Mouse (Mus musculus): ENCODE measurements around the gene 2310022B05Rik. TPM values are rescaled to one million over a fixed set of nuclear protein-coding genes. Genes with fewer than 3 reads are reported as not detected.

Gene 2310022B05Rik
- total and polyA plus RNA-seq, 3 experiments, result 54.4 to 64.3 (median 61.8) TPM

DNA sequence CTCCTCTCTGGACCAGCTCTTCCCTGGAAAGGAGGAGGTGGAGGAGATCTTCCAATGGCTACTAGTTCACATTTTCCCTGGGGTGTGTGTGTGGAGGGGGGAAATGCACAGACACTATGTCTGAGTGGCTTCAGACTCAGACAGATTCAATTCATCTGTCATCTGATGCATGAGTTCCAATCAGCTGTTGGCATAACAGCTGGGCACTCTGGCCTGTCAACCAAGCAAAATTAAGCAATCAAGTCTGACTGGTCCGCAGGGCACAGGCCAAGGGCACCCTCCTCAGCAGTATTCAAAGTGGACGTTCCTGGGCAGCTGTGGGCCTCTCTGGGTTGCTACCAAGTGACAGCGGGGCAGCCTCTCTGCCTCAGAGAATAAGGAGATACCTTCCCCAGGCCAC is 5.6 kb upstream of the 2310022B05Rik start:
- no peak overlapping the region for H3K4me3 ChIP-seq
- WGBS, result 76% methylated on average over 3 of the region's 3 CpGs
- no peaks in the 10 kb centered on the region for H3K79me2 ChIP-seq (replicated peaks; ENCODE audit: control insufficient read depth, insufficient read depth, low read length)
- TF ChIP-seq EP300 (IDR thresholded peaks at IDR 0.05; ENCODE audit: insufficient read depth, low read depth, low read length) (no peak), POLR2A (IDR thresholded peaks at IDR 0.05; ENCODE audit: insufficient read depth, low read depth, low read length) (no peak), CTCF (IDR thresholded peaks at IDR 0.05) (no peak)
- H3K27ac ChIP-seq, result no peak overlapping the region
- H3K9ac ChIP-seq (ENCODE audit: low read depth, low read length), result no peak overlapping the region
- no peaks in the 10 kb centered on the region for H3K36me3 ChIP-seq (ENCODE audit: control insufficient read depth, insufficient read depth, low read length)
- no peaks in the 10 kb centered on the region for H3K4me1 ChIP-seq (ENCODE audit: control insufficient read depth, insufficient read depth, low read length)
- no peaks in the 10 kb centered on the region for H3K27me3 ChIP-seq (ENCODE audit: control insufficient read depth, insufficient read depth, low read length)
- DNase-seq, result no peak
- intact Hi-C loops (cut with DNase I), result no loop called here

DNA sequence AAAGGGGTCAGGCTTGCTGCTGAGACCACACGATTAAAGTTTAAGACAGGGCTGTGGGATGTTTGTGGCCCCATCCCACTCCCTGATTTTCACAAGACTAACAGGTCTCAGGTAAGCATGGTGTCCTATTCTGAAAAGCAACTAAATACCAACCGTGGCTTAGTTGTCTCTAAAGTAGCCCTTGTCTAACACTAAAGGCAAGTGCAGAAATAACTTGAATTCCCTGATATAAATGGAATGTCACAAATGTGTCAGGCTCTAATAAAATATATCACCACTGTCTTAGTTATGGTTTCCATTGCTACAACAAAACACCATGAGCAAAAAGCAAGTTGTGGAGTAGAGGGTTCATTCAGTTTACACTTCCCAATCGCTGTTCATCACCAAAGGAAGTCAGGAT is 1.2 kb upstream of the 2310022B05Rik start:
- Histone ChIP-seq H3K27ac (no peak overlapping the region), H3K36me3 (ENCODE audit: control insufficient read depth, insufficient read depth, low read length) (peaks cover 8% of the 10 kb centered on the region), H3K79me2 (replicated peaks; ENCODE audit: control insufficient read depth, insufficient read depth, low read length) (no peaks in the 10 kb centered on the region), H3K4me1 (ENCODE audit: control insufficient read depth, insufficient read depth, low read length) (peaks cover 9% of the 10 kb centered on the region), H3K9ac (ENCODE audit: low read depth, low read length) (no peak overlapping the region), H3K4me3 (no peak overlapping the region), H3K27me3 (ENCODE audit: control insufficient read depth, insufficient read depth, low read length) (no peaks in the 10 kb centered on the region)
- DNase-seq, result no peak
- 39% methylated on average over 3 of the region's 3 CpGs for WGBS
- intact Hi-C loops (cut with DNase I), result no loop called here
- TF ChIP-seq POLR2A (IDR thresholded peaks at IDR 0.05; ENCODE audit: insufficient read depth, low read depth, low read length) (no peak), CTCF (IDR thresholded peaks at IDR 0.05) (no peak), EP300 (IDR thresholded peaks at IDR 0.05; ENCODE audit: insufficient read depth, low read depth, low read length) (no peak)

- DNase-seq, result no peak
- Histone ChIP-seq H3K36me3 (ENCODE audit: control insufficient read depth, insufficient read depth, low read length) (peaks cover 10% of the 10 kb centered on the region), H3K4me1 (ENCODE audit: control insufficient read depth, insufficient read depth, low read length) (peaks cover 9% of the 10 kb centered on the region), H3K27ac (peak overlapping the region; percentile 89), H3K4me3 (no peak overlapping the region), H3K79me2 (replicated peaks; ENCODE audit: control insufficient read depth, insufficient read depth, low read length) (no peaks in the 10 kb centered on the region), H3K9ac (ENCODE audit: low read depth, low read length) (no peak overlapping the region), H3K27me3 (ENCODE audit: control insufficient read depth, insufficient read depth, low read length) (no peaks in the 10 kb centered on the region)
- 67% methylated on average over 4 of the region's 4 CpGs for WGBS
- intact Hi-C loops (cut with DNase I), result no loop called here
- TF ChIP-seq POLR2A (IDR thresholded peaks at IDR 0.05; ENCODE audit: insufficient read depth, low read depth, low read length), result no peak
- no peak for TF ChIP-seq CTCF (IDR thresholded peaks at IDR 0.05)
- TF ChIP-seq EP300 (IDR thresholded peaks at IDR 0.05; ENCODE audit: insufficient read depth, low read depth, low read length), result no peak
These were observed 683 bp upstream of the 2310022B05Rik start for GRCm38 (mm10) chr8:124663874-124664230.

- no peaks in the 10 kb centered on the region for H3K79me2 ChIP-seq (replicated peaks; ENCODE audit: control insufficient read depth, insufficient read depth, low read length)
- H3K27ac ChIP-seq, result peak overlapping the region; percentile 89
- intact Hi-C loops (cut with DNase I), result no loop called here
- WGBS, result under 1% methylated on average over 42 of the region's 49 CpGs
- H3K36me3 ChIP-seq (ENCODE audit: control insufficient read depth, insufficient read depth, low read length), result peaks cover 10% of the 10 kb centered on the region
- DNase-seq, result peak in 1 of 2 experiments; percentile 40
- H3K4me1 ChIP-seq (ENCODE audit: control insufficient read depth, insufficient read depth, low read length), result peaks cover 13% of the 10 kb centered on the region
- TF ChIP-seq EP300 (IDR thresholded peaks at IDR 0.05; ENCODE audit: insufficient read depth, low read depth, low read length), result no peak
- no peak; the same call in 1 of the 2 replicates for TF ChIP-seq POLR2A (IDR thresholded peaks at IDR 0.05; ENCODE audit: insufficient read depth, low read depth, low read length)
- no peak for TF ChIP-seq CTCF (IDR thresholded peaks at IDR 0.05)
- peak overlapping the region; percentile 94 for H3K9ac ChIP-seq (ENCODE audit: low read depth, low read length)
- H3K27me3 ChIP-seq (ENCODE audit: control insufficient read depth, insufficient read depth, low read length), result no peaks in the 10 kb centered on the region
- H3K4me3 ChIP-seq, result peak overlapping the region; percentile 66
These were observed 590 bp downstream of the 2310022B05Rik start for GRCm38 (mm10) chr8:124662446-124663111.

DNA sequence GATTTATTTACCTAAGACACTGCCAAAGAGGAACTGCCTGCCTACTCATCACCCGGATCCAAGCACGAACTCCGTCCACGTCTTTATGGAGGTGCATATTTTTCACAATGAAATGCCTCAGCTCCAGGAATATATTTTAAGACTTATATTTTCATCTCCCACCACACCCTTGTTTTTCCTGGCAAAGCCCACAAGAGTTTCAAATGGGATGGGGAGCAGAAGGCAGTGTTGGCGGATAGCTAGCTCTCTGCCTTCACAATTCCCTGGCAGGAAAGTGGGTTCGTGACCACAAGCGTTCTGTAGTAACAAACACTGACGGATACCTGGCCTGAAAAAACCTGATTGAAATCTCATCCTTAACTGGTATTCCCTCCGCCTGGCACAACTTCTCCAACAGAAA is 1.4 kb downstream of the 2310022B05Rik start:
- Histone ChIP-seq H3K27ac (peak overlapping the region; percentile 89), H3K27me3 (ENCODE audit: control insufficient read depth, insufficient read depth, low read length) (no peaks in the 10 kb centered on the region), H3K36me3 (ENCODE audit: control insufficient read depth, insufficient read depth, low read length) (peaks cover 10% of the 10 kb centered on the region), H3K9ac (ENCODE audit: low read depth, low read length) (peak overlapping the region; percentile 94), H3K4me3 (peak overlapping the region; percentile 66), H3K4me1 (ENCODE audit: control insufficient read depth, insufficient read depth, low read length) (peaks cover 15% of the 10 kb centered on the region), H3K79me2 (replicated peaks; ENCODE audit: control insufficient read depth, insufficient read depth, low read length) (no peaks in the 10 kb centered on the region)
- 5% methylated on average over 9 of the region's 9 CpGs for WGBS
- TF ChIP-seq EP300 (IDR thresholded peaks at IDR 0.05; ENCODE audit: insufficient read depth, low read depth, low read length) (no peak), POLR2A (IDR thresholded peaks at IDR 0.05; ENCODE audit: insufficient read depth, low read depth, low read length) (no peak), CTCF (IDR thresholded peaks at IDR 0.05) (no peak)
- intact Hi-C loops (cut with DNase I), result no loop called here
- peak; percentile 36 to 44 for DNase-seq

- no peaks in the 10 kb centered on the region for H3K27me3 ChIP-seq (ENCODE audit: control insufficient read depth, insufficient read depth, low read length)
- no peak overlapping the region for H3K4me3 ChIP-seq
- TF ChIP-seq POLR2A (IDR thresholded peaks at IDR 0.05; ENCODE audit: insufficient read depth, low read depth, low read length) (no peak), CTCF (IDR thresholded peaks at IDR 0.05) (no peak)
- H3K79me2 ChIP-seq (replicated peaks; ENCODE audit: control insufficient read depth, insufficient read depth, low read length), result 0 out of 2 replicates have a peak, but pooled peaks cover 1% of the 10 kb centered on the region
- H3K9ac ChIP-seq (ENCODE audit: low read depth, low read length), result no peak overlapping the region
- peak overlapping the region; percentile 63 for H3K27ac ChIP-seq
- peak; percentile 76 to 84 for DNase-seq
- peaks cover 21% of the 10 kb centered on the region for H3K4me1 ChIP-seq (ENCODE audit: control insufficient read depth, insufficient read depth, low read length)
- intact Hi-C loops (cut with DNase I), result loop anchor here (2.0 kb wide), 1 partner anchor 14 kb away; no protein-coding TSS in a partner anchor
- H3K36me3 ChIP-seq (ENCODE audit: control insufficient read depth, insufficient read depth, low read length), result peaks cover 10% of the 10 kb centered on the region
- 20% methylated on average over 2 of the region's 2 CpGs for WGBS
These were observed 4.8 kb downstream of the 2310022B05Rik start for GRCm38 (mm10) chr8:124658415-124658814.
